Mouse (Mus musculus) embryonic facial prominence, embryonic 11.5 days (tissue): Measurements from ENCODE around the gene Sorcs2. TPM values are rescaled to one million over a fixed set of nuclear protein-coding genes. Genes with fewer than 3 reads are reported as not detected.

Experiments used
- ATAC-seq: fragments of 200-750 bp; cut with Nextera tagmentation; replicated peaks from 2 replicates; pipeline ENCODE4 v1.8.0; 2017; ENCODE audit warnings: low read depth; ENCODE audit not compliant: insufficient number of reproducible peaks, low FRiP score, low TSS enrichment
- DNase-seq: peaks from one replicate; pipeline ENCODE4 v3.0.0-alpha.2; 2015; ENCODE audit warnings: low spot score
- H3K27ac ChIP-seq: fragments of 300-500 bp; sonication (generic); replicated peaks from 2 replicates; pipeline ENCODE4 v1.5.1; 2014; ENCODE audit warnings: mild to moderate bottlenecking, low read depth, low read length, control low read depth
- H3K27me3 ChIP-seq: fragments of 300-500 bp; sonication (generic); 2 replicates; pipeline ENCODE4 v1.6.1; 2014; ENCODE audit warnings: mild to moderate bottlenecking, low read length, moderate library complexity, mixed read lengths; ENCODE audit not compliant: control insufficient read depth, insufficient read depth
- H3K36me3 ChIP-seq: fragments of 300-500 bp; sonication (generic); replicated peaks from 2 replicates; pipeline ENCODE4 v1.6.1; 2014; ENCODE audit warnings: low read depth, mild to moderate bottlenecking, low read length, moderate library complexity, mixed read lengths; ENCODE audit not compliant: control insufficient read depth, insufficient read depth
- H3K4me1 ChIP-seq: fragments of 300-500 bp; sonication (generic); 2 replicates; pipeline ENCODE4 v1.6.1; 2014; ENCODE audit warnings: low read length, mixed read lengths; ENCODE audit not compliant: control insufficient read depth, insufficient read depth
- H3K4me2 ChIP-seq: fragments of 300-500 bp; sonication (generic); 2 replicates; pipeline ENCODE4 v1.6.1; 2014; ENCODE audit warnings: low read depth, mild to moderate bottlenecking, control low read depth, low read length, moderate library complexity
- H3K4me3 ChIP-seq: fragments of 300-500 bp; sonication (generic); 2 replicates; pipeline ENCODE4 v1.5.1; 2014; ENCODE audit warnings: low read depth, low read length, control low read depth
- H3K9ac ChIP-seq: fragments of 300-500 bp; sonication (generic); replicated peaks from 2 replicates; pipeline ENCODE4 v1.6.1; 2014; ENCODE audit warnings: mild to moderate bottlenecking, control low read depth, low read length
- H3K9me3 ChIP-seq: fragments of 300-500 bp; sonication (generic); replicated peaks from 2 replicates; pipeline ENCODE4 v1.6.1; 2016; ENCODE audit warnings: mild to moderate bottlenecking, low read length, inconsistent platforms, mixed read lengths; ENCODE audit not compliant: control insufficient read depth
- WGBS: fragments of 180-500 bp; shearing (Covaris S2); extraction: QIAGEN DNeasy Blood & Tissue Kit; methylation state at CpG from one replicate; pipeline ENCODE4 v1.1.7; 2014; 5-methylcytosine and 5-hydroxymethylcytosine counted together
- polyA plus RNA-seq: library from polyadenylated mRNA; unstranded; fragments of >200 nt; fragmentation: Nextera tagmentation; extraction: Ambion mirVana; gene quantifications from 2 replicates; pipeline ENCODE4 v1.2.1, GENCODE M21; 2014

The Sorcs2 gene
- polyA plus RNA-seq, 1 experiment from 2014 or later: 4.6 TPM

DNA sequence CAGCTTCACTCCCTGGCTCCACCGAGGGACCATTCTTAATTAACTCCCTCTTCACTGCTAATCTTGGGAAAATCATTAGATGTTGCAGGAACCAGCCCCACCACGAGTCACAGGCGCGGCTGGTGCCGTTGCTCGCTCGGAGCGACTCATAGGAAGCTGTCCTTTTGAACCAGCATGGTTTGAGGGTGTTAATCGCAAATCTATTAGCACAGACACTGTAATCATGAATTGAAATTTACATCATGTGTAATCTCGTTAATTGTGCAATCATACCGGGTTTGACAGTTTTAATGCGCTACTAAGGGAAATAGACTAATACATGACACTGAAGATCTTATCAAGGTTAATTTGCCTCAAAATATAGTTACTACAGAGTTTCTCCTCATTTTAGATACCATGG is 118.0 kb downstream of the Sorcs2 start:
- no peak for DNase-seq
- Histone ChIP-seq H3K27me3 (no peaks in the 10 kb centered on the region), H3K27ac (no peak overlapping the region), H3K9me3 (no peaks in the 10 kb centered on the region), H3K4me3 (no peak overlapping the region), H3K9ac (no peak overlapping the region), H3K4me2 (no peak overlapping the region), H3K4me1 (no peaks in the 10 kb centered on the region), H3K36me3 (no peaks in the 10 kb centered on the region)
- WGBS: 86% methylated on average over 12 of the region's 12 CpGs
- no peak for ATAC-seq

DNA sequence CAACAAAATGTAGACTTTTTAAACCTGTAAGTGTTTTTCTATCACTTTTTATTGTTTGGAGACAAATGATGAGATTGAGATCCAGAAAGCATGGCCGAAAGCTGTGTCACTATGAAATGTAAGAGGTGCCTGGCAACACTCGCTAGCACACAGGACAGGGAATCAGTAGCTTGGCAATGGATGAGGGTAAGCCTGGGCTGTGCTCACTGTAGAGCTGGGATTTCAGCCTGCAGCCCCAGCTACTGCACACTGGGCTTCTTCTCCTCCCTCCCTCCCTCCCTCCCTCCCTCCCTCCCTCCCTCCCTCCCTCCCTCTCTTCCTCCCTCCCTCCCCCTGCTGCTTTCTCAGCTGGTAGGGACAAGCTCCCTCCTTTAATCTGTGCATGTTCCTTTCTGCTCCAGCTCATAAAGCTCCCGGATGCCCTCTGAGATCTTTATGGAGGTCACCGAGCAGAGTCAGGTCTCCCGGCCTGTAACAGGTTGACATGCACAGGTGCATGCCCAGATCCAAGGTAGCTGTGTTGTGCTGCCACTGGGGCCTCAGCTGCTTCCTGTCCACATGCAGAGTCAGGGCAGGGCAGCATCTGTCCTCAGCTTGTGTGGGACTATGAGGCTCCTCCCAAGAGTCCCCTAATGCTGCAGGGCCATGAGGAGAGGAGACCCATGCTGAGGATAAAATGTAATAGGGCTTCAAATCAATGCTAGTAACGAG is 123.1 kb downstream of the Sorcs2 start:
- ATAC-seq: no peak
- no peak overlapping the region for H3K27ac ChIP-seq
- H3K9me3 ChIP-seq: no peaks in the 10 kb centered on the region
- H3K4me1 ChIP-seq: no peaks in the 10 kb centered on the region
- no peak for DNase-seq
- no peak overlapping the region for H3K4me2 ChIP-seq
- H3K36me3 ChIP-seq: no peaks in the 10 kb centered on the region
- H3K9ac ChIP-seq: no peak overlapping the region
- H3K27me3 ChIP-seq: no peaks in the 10 kb centered on the region
- 69% methylated on average over 6 of the region's 6 CpGs for WGBS
- no peak overlapping the region for H3K4me3 ChIP-seq

DNA sequence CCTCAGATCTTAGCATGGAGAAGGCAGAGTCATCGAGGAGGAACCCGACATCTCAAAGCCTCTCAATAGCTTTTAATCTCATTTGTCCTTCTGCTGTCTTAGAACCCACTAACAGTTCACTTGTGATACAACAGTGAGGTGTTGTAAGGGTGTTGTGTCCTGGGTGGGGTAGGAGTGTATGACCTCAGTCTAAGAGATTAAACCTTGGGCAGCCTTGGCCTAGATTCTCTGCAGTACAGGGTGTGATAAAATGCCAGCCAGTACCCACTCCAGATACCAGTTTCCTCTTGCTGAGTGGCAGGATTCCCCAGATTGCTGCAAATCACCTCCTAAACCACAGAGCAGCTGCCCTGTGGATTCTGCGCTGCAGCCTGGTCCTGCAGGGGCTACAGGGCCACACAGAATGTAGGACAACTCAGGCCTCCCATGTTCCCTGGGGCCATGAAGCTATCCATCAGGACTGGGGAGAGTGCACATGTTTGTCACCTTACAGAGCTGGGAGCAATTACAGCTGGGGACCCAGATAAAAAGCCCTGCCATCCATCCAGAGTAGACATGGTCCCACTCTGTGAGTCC is 130.7 kb downstream of the Sorcs2 start:
- no peak overlapping the region for H3K4me2 ChIP-seq
- H3K36me3 ChIP-seq: no peaks in the 10 kb centered on the region
- no peak overlapping the region for H3K27ac ChIP-seq
- no peak overlapping the region for H3K9ac ChIP-seq
- H3K4me1 ChIP-seq: no peaks in the 10 kb centered on the region
- H3K9me3 ChIP-seq: no peaks in the 10 kb centered on the region
- no peak for ATAC-seq
- no peak for DNase-seq
- 88% methylated on average over 3 of the region's 3 CpGs for WGBS
- H3K4me3 ChIP-seq: no peak overlapping the region
- H3K27me3 ChIP-seq: no peaks in the 10 kb centered on the region

DNA sequence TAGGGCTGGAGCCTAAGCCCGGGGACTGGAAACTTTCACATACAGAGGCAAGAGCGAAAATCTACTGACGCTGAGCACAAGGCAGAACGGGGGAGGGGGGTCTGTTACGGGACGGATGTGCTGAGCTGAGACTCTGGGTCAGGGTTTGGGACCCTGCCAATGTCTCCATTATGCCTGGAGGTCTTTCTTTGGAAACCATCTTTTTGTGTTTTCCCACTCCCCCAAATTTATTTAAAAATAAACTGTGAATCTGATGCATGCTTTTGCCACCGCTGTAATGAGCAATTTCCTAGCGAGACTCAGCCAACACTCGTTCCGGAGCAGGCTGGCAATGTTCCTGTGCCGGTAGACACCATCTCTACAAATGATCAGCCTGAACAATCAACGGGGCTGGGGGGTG is 137.1 kb downstream of the Sorcs2 start:
- Histone ChIP-seq H3K27me3 (no peaks in the 10 kb centered on the region), H3K27ac (no peak overlapping the region), H3K36me3 (no peaks in the 10 kb centered on the region), H3K4me2 (no peak overlapping the region), H3K4me1 (no peaks in the 10 kb centered on the region), H3K9me3 (no peaks in the 10 kb centered on the region), H3K9ac (no peak overlapping the region), H3K4me3 (no peak overlapping the region)
- WGBS: 80% methylated on average over 12 of the region's 12 CpGs
- DNase-seq (no peak), ATAC-seq (no peak)

DNA sequence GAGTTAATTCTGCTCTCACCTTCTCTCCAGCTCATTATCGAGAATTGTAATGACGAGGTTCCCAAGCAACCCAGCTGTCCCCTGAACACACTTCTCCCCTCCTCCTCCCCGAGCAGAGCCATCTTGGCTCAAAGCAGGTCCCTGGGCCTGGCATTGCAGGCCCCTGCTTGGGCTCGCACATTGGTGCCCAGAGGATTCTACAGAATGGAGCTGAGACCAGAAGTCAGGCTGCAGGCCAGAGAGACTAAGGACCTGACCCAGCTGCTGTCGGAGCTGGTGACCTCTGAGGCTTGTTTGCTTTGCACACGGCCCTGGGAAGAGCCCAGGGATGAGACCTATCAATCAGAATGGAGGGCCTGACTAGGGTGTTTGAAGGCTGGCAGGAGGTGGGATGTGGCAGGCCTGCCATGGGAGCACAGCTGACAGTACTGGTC is 138.2 kb downstream of the Sorcs2 start:
- Histone ChIP-seq H3K4me2 (no peak overlapping the region), H3K4me1 (no peaks in the 10 kb centered on the region), H3K27ac (no peak overlapping the region), H3K4me3 (no peak overlapping the region), H3K36me3 (no peaks in the 10 kb centered on the region), H3K27me3 (no peaks in the 10 kb centered on the region), H3K9me3 (no peaks in the 10 kb centered on the region), H3K9ac (no peak overlapping the region)
- ATAC-seq (no peak), DNase-seq (no peak)
- WGBS: 42% methylated on average over 6 of the region's 6 CpGs

DNA sequence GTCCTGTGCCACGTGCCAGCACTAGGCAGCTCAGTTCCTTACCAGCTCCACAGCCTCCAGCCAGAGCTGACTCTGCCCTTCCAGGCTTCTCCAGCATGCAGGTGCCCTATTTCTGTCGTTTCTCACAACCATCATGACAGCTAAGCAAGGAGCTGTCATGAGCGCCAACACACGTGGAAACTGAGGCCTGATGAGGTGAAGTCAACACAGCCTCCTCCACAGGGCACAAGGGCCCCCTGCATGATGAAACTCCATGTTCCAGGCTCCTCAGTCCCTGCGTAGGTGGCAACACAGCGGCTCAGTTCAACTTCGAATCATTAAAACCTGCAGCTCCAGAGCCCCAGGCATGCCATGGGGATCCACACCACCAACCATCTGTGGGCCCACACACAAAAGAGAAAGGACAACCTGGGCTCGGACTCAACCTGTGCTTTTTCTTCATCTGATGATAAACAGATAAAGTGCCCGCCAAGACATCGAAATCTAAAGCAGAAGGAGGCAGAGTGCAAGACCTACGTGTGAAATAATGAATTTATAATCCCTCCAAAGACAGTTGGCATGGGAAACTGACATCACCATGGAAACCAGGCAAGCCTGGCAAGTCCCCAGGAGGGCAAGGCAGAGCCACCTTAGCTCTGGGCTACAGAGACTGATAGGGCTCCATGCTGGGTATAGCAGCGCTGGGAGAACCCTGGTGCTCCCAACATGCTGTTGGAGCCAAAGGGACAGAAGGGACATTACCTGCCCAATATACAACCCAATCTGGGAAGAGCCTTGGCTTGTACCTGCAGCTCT is 139.4 kb downstream of the Sorcs2 start:
- ATAC-seq (no peak), DNase-seq (no peak)
- H3K4me1 ChIP-seq: no peaks in the 10 kb centered on the region
- no peaks in the 10 kb centered on the region for H3K36me3 ChIP-seq
- H3K4me2 ChIP-seq: no peak overlapping the region
- H3K27ac ChIP-seq: no peak overlapping the region
- 91% methylated on average over 12 of the region's 12 CpGs for WGBS
- no peaks in the 10 kb centered on the region for H3K27me3 ChIP-seq
- H3K9me3 ChIP-seq: no peaks in the 10 kb centered on the region
- H3K4me3 ChIP-seq: no peak overlapping the region
- H3K9ac ChIP-seq: no peak overlapping the region

DNA sequence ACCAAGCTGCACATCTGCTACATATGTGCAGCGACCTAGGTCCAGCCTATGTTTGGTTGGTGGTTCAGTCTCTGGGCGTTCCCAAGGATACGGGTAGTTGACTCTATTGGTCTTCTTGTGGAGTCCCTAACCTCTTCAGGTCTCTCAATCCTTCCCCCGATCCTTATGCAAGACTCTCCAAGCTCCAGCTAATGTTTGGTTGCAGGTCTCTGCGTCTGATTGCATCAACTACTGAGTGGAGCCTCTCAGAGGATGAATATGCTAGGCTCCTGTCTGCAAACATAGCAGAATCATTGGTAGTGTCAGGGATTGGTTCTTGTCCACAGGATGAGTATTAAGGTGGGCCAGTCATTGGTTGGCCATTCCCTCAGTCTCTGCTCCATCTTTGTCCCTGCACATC is 140.9 kb downstream of the Sorcs2 start:
- Histone ChIP-seq H3K4me3 (no peak overlapping the region), H3K4me2 (no peak overlapping the region), H3K27me3 (no peaks in the 10 kb centered on the region), H3K4me1 (no peaks in the 10 kb centered on the region), H3K9me3 (no peaks in the 10 kb centered on the region), H3K9ac (no peak overlapping the region), H3K27ac (no peak overlapping the region), H3K36me3 (no peaks in the 10 kb centered on the region)
- DNase-seq (no peak), ATAC-seq (no peak)
- 88% methylated on average over 5 of the region's 5 CpGs for WGBS
